Mouse (Mus musculus): ENCODE results near the gene Rin3.

Gene Rin3

DNA sequence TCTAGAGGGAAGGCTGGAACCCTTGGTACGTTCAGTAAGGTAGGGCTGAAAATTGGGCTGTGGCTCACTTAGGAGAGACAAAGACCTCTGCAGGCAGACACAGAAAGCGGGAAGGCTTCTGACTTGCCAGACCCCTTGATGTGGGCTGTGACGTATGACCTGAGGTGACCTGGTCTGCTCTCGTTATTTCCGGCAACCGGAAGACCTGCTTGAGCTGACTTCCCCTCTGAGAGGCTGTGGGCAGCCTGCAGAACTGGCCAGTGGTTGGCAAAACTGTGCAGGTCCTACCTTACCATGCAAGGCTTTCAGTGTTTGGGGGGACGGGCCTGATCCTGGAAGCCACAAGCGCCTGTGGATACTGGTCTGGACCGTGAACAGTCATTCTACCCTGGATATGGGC lies 19.5 kb downstream of the Rin3 start:
- DNase-seq (ENCODE audit: extremely low read depth, low read depth): no peak

DNA sequence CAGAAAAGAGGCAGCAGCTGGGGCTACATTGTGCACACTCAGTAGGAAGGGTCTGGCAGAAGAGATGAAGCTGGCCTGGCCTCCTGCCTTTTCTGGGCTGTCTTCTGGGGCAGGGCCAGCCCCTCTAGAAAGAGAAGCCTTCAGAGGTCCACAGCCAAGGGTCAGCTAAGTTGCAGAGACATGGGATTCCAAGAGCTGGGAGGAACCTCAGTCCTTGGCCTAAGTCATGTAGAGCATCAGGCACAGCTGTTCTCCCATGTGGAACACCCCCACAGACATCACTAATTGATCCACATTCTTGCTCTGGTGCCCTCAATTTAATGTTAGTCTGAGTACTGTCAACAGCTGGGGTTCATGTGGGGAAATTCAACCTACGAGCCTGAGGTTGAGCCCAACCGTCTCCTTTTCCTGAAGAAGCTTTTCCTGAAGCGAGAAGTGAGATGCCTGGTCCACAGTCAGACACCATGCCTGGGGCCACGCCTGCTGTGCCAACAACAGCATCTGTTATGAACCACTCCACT lies 20.0 kb downstream of the Rin3 start:
- no peak for DNase-seq (ENCODE audit: extremely low read depth, low read depth)

DNA sequence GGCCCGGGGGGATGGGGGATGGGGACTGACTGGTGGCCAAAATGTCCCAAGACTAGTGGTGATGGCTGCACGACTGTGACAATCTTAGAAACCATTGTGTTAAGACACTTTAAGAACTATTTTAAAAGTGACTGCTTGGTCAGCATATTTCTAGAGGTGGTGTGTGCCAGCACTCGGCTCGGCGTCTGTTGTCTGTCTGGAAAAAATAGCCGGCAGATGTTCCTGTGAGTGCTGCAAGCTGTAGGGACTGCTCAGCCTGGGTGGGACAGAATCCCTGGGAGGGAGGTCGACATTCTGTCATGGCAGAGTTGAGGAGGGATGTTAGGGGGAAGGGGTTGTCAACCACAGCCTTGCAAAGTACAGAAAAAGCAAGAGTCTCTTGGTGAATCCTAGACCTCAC lies 21.0 kb downstream of the Rin3 start:
- DNase-seq (ENCODE audit: extremely low read depth, low read depth): no peak

DNA sequence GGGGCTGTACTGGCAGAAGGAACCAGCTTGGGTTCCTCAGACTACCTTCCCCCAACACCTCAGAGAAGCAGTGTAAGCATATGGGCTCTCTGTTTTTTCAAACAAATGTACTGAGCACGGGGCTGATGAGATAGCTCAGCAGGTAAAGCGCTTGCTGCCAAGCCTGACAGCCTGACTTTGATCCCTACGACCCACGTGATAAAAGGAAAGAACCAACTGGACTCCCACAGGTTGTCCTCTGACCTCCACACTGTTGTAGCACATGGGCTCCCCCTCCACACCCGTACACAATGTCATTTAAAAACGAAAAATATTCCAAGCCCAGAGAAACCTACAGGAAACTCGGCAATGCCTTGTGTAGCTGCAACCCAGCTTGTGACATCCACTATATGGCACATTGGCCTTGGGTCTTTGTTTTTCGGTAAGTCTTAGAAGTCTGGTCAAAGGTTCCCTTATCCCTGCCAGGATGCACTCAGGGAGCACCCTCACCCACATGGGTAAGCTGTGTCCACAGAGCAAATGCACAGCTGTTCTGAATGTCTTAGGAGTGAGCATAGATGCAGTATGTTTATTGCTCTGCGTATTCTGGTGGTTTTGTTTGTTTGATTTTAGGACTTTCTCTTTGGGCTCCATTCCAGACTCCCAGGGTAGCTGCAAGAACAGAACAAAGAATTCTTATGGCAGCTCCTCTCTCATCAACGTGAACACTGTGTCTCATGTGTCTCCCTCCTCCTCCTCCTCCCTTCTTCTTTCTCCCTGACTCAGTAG lies 22.4 kb downstream of the Rin3 start:
- DNase-seq (ENCODE audit: extremely low read depth, low read depth): no peak

DNA sequence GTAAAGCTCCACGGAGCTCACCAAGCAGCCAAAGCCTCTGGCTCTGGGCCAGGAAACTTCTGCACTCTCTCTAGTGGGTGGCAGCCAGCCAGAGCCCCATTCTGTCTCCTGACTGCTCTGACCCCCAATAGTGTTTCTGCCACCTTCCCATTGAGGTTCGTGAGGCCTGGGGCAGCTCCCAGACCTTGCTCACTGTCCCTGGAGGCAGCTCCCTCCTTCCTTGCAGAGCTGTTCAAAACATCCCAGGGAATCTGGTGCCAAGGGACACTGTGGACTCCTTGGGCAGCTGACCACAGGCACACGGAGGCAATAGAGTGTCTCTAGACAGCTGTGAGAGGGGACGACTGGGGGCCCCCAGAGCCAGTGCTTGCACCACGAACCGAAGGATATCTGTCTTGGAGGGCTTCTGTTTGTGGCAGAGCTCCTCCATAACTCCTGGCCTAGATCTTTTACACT lies 25.2 kb downstream of the Rin3 start:
- no peak for DNase-seq (ENCODE audit: extremely low read depth, low read depth)

DNA sequence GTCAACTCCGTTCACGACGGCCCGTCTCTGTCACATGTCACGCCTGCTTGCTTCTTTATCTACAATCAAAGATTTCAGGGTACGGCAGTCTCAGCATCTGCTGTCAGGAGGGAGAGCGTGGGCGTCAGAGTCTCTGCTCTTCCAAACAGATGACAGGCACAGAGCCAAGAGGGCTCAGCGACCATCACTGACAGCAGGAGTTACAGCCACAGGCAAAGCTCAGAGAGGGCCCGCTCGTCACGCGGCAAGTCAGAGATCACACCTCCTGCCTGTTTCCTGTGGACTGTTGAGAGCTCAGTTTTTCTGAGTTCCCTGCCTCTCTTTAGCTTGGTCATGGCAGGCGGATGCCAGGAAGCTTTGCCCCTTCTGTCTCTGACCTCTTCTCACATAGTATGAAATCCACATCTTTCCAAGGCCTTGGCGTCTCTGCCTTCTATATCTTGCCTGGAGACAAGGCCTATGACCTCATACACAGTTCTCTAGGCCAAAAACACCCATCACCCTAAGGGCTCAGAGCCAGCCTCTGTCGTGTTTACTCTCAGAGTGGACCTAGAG lies 25.7 kb downstream of the Rin3 start:
- no peak for DNase-seq (ENCODE audit: extremely low read depth, low read depth)

DNA sequence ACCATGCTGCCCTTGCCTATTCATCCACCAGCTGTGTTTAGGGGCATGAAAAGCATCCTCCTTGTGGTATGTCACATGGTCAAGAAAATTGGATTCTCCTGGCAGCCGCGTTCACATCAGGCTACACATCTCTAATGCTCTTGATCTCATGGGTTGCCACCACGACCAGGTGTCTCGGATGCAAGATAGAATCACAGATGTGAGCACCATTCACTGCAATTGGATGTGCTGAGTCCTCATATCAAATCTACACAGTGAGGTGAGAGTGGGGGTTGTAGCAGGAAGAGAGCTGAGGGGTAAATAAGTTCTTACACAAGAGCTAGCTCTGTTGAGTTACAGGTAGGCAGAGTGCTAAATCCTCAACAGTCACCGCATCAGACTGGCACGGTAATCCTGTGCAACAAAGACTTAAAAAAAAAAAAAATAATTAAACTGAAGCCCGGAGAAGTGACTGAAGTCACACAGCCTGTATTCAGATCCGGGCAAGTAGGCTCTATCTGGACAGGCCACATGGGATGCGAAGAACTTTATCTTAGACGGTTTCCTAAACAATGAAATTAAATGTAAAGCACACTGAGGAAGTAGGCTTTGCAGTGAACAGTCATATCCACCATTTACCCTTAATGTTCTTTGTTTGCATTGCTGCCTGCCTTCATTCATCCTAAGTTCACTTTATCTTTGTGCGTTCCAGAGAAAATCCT lies 26.4 kb downstream of the Rin3 start:
- DNase-seq (ENCODE audit: extremely low read depth, low read depth): peak; percentile 59

DNA sequence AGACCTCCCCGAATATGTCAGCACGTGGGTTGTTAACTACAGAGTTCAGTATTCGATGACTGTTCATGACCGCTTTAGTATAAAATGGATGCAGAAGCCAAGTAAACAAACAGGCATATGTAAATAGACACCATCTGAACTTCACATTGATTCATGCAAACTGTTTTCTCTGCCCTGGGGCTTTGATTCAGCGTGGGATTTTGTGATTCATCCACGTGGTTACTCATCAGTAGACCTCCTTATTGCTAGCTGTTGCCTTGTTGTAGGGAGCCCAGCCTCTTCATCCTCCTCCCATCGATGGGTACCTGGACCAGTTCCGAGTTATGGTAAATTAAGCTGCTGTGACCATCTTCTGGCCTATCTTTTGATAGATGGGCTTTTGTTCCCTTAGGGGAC lies 26.9 kb downstream of the Rin3 start:
- no peak for DNase-seq (ENCODE audit: extremely low read depth, low read depth)

DNA sequence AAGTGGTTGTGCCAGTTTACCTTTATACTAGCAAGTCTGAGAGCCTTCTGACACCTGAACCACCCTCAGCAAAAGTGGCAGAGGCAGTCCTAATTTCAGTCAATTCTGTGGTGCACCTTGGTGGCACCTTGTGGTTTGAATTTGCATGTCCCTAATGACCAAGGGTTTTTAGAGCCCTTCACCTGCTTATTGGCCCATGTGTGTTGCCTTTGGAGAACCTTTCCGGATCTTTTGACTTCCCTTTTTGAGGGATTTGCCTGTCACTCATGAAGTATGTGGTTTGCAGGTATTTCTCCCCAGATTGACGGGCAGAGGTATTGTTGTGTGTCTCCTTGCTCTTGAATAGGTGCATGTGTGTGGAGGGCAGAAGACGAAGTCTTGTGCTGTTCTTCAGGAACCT lies 27.4 kb downstream of the Rin3 start:
- no peak for DNase-seq (ENCODE audit: extremely low read depth, low read depth)

DNA sequence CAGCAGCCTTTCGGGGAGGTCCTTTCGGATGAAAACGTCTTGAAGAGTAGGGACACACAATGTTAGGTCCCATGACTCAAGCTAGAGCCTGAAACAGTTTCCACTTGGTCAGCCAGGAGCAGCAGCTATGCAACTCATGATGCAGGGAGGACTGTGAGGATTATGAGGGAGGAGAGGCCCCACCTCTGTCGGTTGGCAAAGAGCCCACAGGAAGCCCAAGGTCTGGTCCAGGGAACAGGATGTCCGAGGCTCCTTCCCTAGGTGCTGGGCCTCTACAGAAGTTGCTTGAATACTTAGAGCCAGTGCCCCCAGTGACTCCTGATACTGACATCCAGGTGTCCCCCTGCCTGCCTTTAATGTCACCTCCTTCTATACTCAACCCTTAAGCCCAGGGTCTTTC lies 28.6 kb downstream of the Rin3 start:
- no peak for DNase-seq (ENCODE audit: extremely low read depth, low read depth)

DNA sequence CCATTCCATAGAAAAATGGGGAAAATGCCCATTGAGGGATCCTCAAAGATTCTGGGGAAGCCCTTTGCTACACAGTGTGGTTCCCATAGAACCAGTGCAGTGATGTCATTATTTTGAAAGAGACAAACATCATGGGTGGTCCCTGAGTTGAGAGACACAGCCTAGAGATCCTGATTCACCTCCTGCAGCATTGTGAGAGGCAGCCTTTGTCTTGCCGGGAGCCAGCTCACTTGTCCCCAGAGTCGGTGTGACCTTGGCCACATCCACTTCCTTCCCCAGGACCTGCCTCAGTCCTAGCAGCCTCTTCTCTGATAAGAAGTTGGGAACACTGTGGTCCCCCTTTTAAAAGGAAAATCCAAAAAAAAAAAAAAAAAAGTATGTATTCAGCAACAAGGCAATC lies 36.3 kb downstream of the Rin3 start:
- no peak for DNase-seq (ENCODE audit: extremely low read depth, low read depth)

DNA sequence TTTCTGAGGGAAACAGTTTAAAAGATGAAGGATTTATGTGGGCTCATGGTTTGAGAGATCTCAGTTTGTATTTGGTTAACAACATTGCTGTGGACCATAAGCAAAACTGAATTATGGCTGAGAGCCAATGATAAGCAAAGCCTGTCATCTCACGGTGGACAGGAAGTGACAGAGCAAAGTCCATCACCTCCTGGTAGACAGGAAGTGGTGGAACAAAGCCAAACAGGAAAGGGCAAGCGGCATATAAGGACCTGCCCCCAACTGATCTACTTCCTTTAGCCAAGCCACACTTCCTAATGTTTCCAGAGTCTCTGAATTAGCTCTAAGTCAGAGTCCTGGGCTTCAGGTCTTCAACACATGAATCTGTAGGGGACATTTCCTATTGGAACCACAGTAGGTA lies 37.1 kb downstream of the Rin3 start:
- peak; percentile 66 for DNase-seq (ENCODE audit: extremely low read depth, low read depth)

DNA sequence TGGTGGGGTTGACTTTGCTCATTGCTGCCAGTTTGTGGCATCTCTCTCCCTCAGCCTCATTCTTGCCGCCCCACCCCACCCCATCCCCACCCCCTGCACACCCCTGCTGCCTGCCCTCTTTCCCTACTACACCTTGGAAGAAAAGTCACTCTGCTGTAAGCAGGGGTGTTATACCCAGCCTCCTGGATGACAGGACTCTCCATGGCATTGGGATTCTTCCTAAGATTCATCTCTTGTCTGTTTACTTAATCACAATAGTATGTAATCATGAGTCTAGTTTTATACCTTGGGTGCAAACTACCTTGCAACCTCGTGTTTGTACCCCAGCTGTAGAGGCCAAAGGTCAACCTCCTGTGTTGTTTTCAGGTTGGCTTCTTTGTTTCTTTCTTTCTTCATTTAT lies 37.5 kb downstream of the Rin3 start:
- no peak for DNase-seq (ENCODE audit: extremely low read depth, low read depth)

DNA sequence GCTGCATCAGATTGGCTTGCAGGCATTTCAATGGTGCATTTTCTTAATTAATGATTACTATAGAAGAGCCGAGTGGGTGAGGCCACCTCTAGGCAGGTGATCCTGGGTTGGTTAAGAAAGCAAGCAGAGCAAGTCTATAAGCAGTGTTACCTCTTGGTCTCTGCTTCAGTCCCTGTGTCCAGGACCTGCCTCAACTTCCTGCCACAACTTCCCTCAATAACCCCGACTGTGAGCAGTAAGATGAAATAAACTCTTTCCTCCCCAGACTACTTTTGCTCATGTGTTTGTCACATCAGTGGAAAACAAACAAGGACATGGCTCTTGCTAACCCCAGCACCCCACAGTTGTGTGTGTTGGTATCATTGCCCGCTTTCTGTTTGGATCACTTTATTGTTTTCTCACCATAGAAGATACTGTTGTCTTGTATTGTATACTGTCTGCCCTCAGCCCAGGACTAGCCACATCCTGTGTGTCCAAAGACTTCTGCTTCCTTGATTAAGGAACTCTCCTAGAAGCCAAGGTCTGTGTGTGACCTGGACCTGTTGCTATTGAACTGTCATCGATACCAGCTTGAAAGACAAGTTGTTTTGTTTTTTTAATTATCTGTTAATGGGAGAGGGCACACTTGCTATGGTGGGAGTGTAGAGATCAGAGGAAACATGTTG lies 38.3 kb downstream of the Rin3 start:
- DNase-seq (ENCODE audit: extremely low read depth, low read depth): no peak

DNA sequence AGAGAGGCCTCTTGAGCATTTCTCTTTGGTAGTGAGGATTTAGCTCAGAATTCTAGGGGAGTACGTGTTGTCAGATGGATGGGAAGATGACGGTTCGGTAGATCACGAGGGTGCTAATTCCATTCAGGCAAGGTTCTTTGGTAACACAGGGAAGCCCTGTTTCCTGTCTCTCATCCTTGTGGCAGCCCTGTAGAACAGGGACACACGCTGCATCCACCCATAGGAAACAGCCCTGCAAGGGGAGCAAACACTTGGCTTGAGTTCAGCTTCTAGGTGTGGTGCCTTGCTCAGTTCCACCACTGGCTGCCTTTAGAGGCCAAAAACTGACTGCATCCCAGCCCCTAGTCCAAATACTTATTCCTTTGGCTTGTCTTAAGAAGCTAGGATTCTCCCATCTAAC lies 39.0 kb downstream of the Rin3 start:
- no peak for DNase-seq (ENCODE audit: extremely low read depth, low read depth)

DNA sequence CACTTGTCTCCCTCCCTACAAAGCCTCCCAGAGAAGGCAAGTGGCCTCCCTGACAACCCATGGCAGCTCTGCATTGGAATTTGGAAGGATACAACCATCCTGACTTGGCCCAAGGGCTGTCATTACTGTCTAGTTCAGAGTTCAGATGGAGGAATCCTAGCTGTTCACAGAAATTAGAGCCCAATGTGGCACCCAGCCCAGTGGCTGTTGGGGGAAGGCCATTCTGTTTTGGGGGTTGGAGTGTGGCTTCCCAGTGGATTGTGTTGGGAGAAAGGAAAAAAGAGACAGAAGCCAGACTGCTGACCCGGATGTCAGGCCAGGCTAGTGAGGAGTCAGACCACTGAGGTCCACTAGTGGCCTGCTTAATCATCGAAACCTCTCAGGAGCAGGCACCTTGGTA lies 40.5 kb downstream of the Rin3 start:
- DNase-seq (ENCODE audit: extremely low read depth, low read depth): no peak

DNA sequence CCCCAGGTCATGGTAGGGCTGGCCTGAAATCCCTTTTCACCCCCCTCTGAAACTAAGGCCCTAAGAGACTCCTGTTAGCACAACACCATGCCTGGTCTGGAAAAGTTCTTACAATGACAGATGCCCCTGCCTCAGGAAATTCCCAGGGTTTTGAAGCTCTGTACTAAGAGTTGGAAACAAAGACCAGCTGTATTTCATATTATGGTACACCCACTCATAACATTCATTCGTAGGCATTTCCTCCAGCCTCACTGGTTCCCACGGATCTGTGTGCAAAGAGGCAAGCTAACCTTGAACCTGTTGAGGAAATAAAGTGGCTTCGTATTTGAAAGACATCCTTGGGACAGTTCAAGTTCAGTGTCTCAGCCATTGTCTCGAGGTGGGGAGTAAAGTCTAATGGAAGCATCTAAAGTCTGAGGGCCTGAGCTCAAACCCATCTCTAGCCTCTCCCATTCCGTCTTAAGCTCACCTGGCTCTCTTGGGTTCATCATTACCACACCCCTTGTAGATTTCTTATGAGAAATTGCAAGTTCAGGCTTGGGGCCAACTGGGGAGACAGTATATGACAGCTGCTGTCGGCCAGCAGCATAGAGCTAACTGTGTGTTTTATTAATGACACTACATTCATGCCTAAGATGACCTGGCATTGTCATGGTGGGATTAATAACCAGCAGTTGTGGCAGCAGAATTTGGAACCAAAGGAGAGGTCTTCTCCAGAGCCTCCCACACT lies 41.5 kb downstream of the Rin3 start:
- no peak for DNase-seq (ENCODE audit: extremely low read depth, low read depth)

DNA sequence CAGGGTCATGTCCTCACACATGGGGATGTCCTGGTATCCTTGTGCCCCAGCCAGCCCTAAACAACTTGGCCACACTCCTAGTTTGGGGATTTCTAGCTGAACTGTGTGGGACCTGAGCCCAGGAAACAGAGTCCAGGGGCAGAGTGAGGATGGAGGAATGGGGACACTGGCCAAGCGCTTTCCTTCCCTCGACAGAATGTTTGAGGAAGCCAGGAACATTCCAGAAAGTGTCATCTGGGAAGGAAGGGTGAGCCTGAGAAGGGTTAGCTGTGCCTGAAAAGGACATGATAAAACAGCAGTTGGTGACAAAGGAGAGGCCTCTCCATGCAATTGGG lies 42.0 kb downstream of the Rin3 start:
- DNase-seq (ENCODE audit: extremely low read depth, low read depth): no peak

DNA sequence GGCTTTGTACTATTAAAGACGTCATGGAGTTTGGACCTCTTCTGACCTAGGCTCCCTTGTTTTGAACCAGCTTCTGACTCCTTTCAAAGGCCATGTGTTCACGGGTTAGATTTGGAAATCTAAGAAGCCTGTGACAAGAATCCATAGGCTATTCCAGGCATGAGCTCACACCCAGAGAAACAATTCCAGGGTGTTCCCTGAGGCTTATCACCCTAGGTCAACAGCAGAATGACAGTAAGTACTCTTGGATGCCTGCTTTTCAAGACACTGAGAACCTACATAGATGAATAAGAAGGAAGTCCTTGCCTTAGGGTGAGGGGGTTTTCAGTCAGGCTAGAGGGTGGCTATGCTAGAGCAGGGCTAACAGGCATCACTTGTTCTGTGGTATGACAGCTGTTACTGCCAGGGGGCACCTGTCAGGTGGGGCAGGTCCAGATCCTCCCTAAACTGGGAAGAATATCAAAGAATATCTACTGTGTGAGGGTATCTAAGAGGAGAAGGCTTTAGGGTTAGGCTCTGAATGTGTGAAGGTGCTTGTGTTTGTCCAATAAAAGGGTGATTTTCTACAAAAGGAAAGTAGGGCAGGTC lies 44.0 kb downstream of the Rin3 start:
- no peak for DNase-seq (ENCODE audit: extremely low read depth, low read depth)

DNA sequence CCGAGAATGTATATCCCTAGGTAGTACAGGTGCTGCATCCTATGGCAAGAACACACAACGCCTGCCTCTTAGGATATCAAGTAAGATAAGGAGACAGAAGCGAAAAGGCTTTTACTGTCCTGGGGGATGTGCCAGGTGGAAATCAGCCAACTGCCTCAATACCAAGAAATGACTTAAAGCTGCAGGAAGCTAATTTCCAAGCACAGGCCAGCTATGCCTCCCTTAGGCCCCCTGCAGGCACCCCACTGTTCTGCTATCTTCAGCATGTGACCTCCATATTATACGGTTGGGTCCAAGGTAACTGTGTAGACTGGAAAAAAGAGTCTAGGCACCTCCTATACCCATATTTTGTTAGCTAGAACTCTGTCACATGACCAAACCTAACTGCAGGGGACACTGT lies 44.7 kb downstream of the Rin3 start:
- DNase-seq (ENCODE audit: extremely low read depth, low read depth): peak; percentile 17

DNA sequence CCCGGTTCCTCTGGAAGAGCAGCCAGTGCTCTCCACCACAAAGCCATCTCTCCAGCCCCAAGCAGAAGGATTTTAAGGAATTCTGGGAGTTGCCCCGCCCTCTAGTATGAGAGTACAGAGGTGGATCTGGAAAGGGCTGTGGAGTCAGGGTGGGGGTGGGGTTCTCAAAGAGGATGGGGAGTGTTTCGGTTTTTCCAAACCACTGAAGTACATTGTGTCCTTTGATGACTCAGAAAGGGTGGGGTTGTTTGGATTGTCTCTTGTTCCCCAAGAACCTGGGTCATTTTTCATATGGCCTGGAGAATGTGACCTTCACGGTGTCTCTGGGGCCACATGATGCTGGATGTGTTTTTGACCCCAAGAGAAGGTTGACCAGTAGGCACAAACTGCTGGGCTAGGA lies 45.2 kb downstream of the Rin3 start:
- DNase-seq (ENCODE audit: extremely low read depth, low read depth): no peak
